Mouse (Mus musculus) heart, postnatal 0 days (tissue): ENCODE results near the gene Plpp3. TPM values are rescaled to one million over a fixed set of nuclear protein-coding genes. Genes with fewer than 3 reads are reported as not detected.
A peak's percentile ranks its signal among the peaks of the same experiment; 100 is the strongest.

ENCODE experiments used
- ATAC-seq: fragments of 200-750 bp; cut with Nextera tagmentation; 2 replicates; pipeline ENCODE4 v1.8.0; 2017; ENCODE audit warnings: low read depth, moderate number of reproducible peaks, moderate library complexity; ENCODE audit not compliant: insufficient read depth
- DNase-seq: peaks from one replicate; pipeline ENCODE4 v3.0.0-alpha.2; 2016; ENCODE audit warnings: low spot score
- H3K27ac ChIP-seq: fragments of 300-500 bp; sonication (generic); 2 replicates; pipeline ENCODE4 v1.5.1; 2014; ENCODE audit warnings: low read depth, mild to moderate bottlenecking
- H3K27me3 ChIP-seq: fragments of 300-500 bp; sonication (generic); 2 replicates; pipeline ENCODE4 v1.6.1; 2014; ENCODE audit warnings: low read length, mixed read lengths; ENCODE audit not compliant: control insufficient read depth, insufficient read depth
- H3K36me3 ChIP-seq: fragments of 300-500 bp; sonication (generic); replicated peaks from 2 replicates; pipeline ENCODE4 v1.6.1; 2014; ENCODE audit warnings: low read length, mixed read lengths; ENCODE audit not compliant: control insufficient read depth, insufficient read depth
- H3K4me1 ChIP-seq: fragments of 300-500 bp; sonication (generic); 2 replicates; pipeline ENCODE4 v1.6.1; 2014; ENCODE audit warnings: antibody characterized with exemption; ENCODE audit not compliant: control insufficient read depth, insufficient read depth
- H3K4me2 ChIP-seq: fragments of 300-500 bp; sonication (generic); 2 replicates; pipeline ENCODE4 v1.6.1; 2014; ENCODE audit warnings: low read depth, mild to moderate bottlenecking, low read length, moderate library complexity
- H3K4me3 ChIP-seq: fragments of 300-500 bp; sonication (generic); 2 replicates; pipeline ENCODE4 v1.5.1; 2014; ENCODE audit warnings: low read depth, low read length
- H3K9ac ChIP-seq: fragments of 300-500 bp; sonication (generic); replicated peaks from 2 replicates; pipeline ENCODE4 v1.6.1; 2014; ENCODE audit warnings: low read depth, low read length, mixed read lengths
- H3K9me3 ChIP-seq: fragments of 300-500 bp; sonication (generic); replicated peaks from 2 replicates; pipeline ENCODE4 v1.6.1; 2016; ENCODE audit warnings: low read length; ENCODE audit not compliant: control insufficient read depth
- CTCF ChIP-seq: IDR thresholded peaks from 2 replicates; pipeline ENCODE4 v1.5.1; 2016; ENCODE audit warnings: antibody characterized with exemption, control low read depth, low read depth
- EP300 ChIP-seq: IDR thresholded peaks from 2 replicates; pipeline ENCODE4 v1.6.1; 2016; ENCODE audit warnings: antibody characterized with exemption, low read depth
- WGBS: fragments of 180-500 bp; shearing (Covaris S2); extraction: QIAGEN DNeasy Blood & Tissue Kit; methylation state at CpG from one replicate; pipeline ENCODE4 v1.1.7; 2014; 5-methylcytosine and 5-hydroxymethylcytosine counted together
- polyA plus RNA-seq: library from polyadenylated mRNA; unstranded; fragments of >200 nt; fragmentation: Nextera tagmentation; extraction: Ambion mirVana; gene quantifications from 2 replicates; pipeline ENCODE4 v1.2.1, GENCODE M21; 2015
- total RNA-seq: library from RNA; depleted of rRNA; stranded (reverse); fragments of >200 nt; gene quantifications from 2 replicates; pipeline ENCODE4 v1.2.3, GENCODE M21; 2014; ENCODE audit warnings: low replicate concordance

Gene Plpp3
- total and polyA plus RNA-seq, 2 experiments from 2014 or later: 56.4 to 57.0 TPM

- Histone ChIP-seq H3K4me3 (peak overlapping the region; percentile 92), H3K4me2 (peak overlapping the region; percentile 69), H3K27ac (peak overlapping the region; percentile 89), H3K27me3 (no peaks in the 10 kb centered on the region), H3K4me1 (no peaks in the 10 kb centered on the region), H3K9me3 (no peaks in the 10 kb centered on the region), H3K36me3 (peaks cover 11% of the 10 kb centered on the region; the same call in 1 of the 2 replicates), H3K9ac (peak overlapping the region; percentile 90)
- WGBS: 7% methylated on average over 18 of the region's 18 CpGs
- DNase-seq (peak; percentile 54), ATAC-seq (no peak)
- no peak for TF ChIP-seq EP300
- peak; percentile 14; the same call in 1 of the 2 replicates for TF ChIP-seq CTCF
These were observed 1.7 kb downstream of the Plpp3 start for GRCm38 (mm10) chr4:105158651-105159530.

GRCm38 (mm10) chr4:105159531-105159870 is 2.4 kb downstream of the Plpp3 start:
- H3K4me1 ChIP-seq: no peaks in the 10 kb centered on the region

GRCm38 (mm10) chr4:105160470-105160869 is 3.3 kb downstream of the Plpp3 start:
- no peaks in the 10 kb centered on the region for H3K9me3 ChIP-seq
- DNase-seq: no peak
- no peak for TF ChIP-seq EP300
- no peak for TF ChIP-seq CTCF
- no peak overlapping the region for H3K9ac ChIP-seq
- no peak for ATAC-seq
- H3K4me1 ChIP-seq: no peaks in the 10 kb centered on the region
- peak overlapping the region; percentile 69 for H3K4me2 ChIP-seq
- peaks cover 11% of the 10 kb centered on the region; the same call in 1 of the 2 replicates for H3K36me3 ChIP-seq
- H3K27ac ChIP-seq: no peak overlapping the region
- 86% methylated on average over 6 of the region's 6 CpGs for WGBS
- 0 out of 2 replicates have a peak overlapping the region, but pooled peaks have one; percentile 92 for H3K4me3 ChIP-seq
- no peaks in the 10 kb centered on the region for H3K27me3 ChIP-seq

More at GRCm38 (mm10) chr4:105159531-105159870, 2.4 kb downstream of the Plpp3 start:
- Histone ChIP-seq H3K27ac (no peak overlapping the region), H3K4me3 (peak overlapping the region; percentile 92), H3K9me3 (no peaks in the 10 kb centered on the region), H3K27me3 (no peaks in the 10 kb centered on the region), H3K4me2 (peak overlapping the region; percentile 69), H3K36me3 (peaks cover 11% of the 10 kb centered on the region; the same call in 1 of the 2 replicates), H3K9ac (no peak overlapping the region)
- ATAC-seq: no peak
- DNase-seq: no peak
- no peak for TF ChIP-seq CTCF
- TF ChIP-seq EP300: no peak
- WGBS: 47% methylated on average over 6 of the region's 6 CpGs

- H3K36me3 ChIP-seq: peaks cover 11% of the 10 kb centered on the region; the same call in 1 of the 2 replicates
- ATAC-seq (no peak), DNase-seq (no peak)
- H3K27ac ChIP-seq: no peak overlapping the region
- H3K9ac ChIP-seq: no peak overlapping the region
- no peaks in the 10 kb centered on the region for H3K4me1 ChIP-seq
- H3K27me3 ChIP-seq: no peaks in the 10 kb centered on the region
- H3K9me3 ChIP-seq: no peaks in the 10 kb centered on the region
- no peak for TF ChIP-seq CTCF
- no peak for TF ChIP-seq EP300
- H3K4me3 ChIP-seq: no peak overlapping the region
- 81% methylated on average over 6 of the region's 6 CpGs for WGBS
- no peak overlapping the region for H3K4me2 ChIP-seq
These were observed 4.9 kb downstream of the Plpp3 start for GRCm38 (mm10) chr4:105162014-105162413.

GRCm38 (mm10) chr4:105162676-105163075 is 5.5 kb downstream of the Plpp3 start:
- no peak overlapping the region for H3K4me2 ChIP-seq
- no peaks in the 10 kb centered on the region for H3K4me1 ChIP-seq
- H3K9ac ChIP-seq: no peak overlapping the region
- WGBS: 70% methylated on average over 2 of the region's 2 CpGs
- peaks cover 11% of the 10 kb centered on the region; the same call in 1 of the 2 replicates for H3K36me3 ChIP-seq
- no peak overlapping the region for H3K27ac ChIP-seq
- DNase-seq: no peak
- no peaks in the 10 kb centered on the region for H3K9me3 ChIP-seq
- no peak for ATAC-seq
- H3K27me3 ChIP-seq: no peaks in the 10 kb centered on the region
- no peak for TF ChIP-seq EP300
- TF ChIP-seq CTCF: no peak
- H3K4me3 ChIP-seq: no peak overlapping the region
